Mouse (Mus musculus) gastrocnemius, postnatal 25 days (tissue): ENCODE data around the gene Hivep3. TPM values are rescaled to one million over a fixed set of nuclear protein-coding genes. Genes with fewer than 3 reads are reported as not detected.
A peak's percentile ranks its signal among the peaks of the same experiment; 100 is the strongest.

Experiments
- DNase-seq: peaks from one replicate; pipeline ENCODE4 v3.0.0; 2022
- total RNA-seq, 2 experiments: library from RNA; stranded (reverse); gene quantifications; 1 replicate in 1 of 2; 2 replicates in 1 of 2; pipeline ENCODE4 v1.2.3; 2021

Gene Hivep3
- total RNA-seq, 2 experiments from 2014 or later: 2.4 TPM

DNA sequence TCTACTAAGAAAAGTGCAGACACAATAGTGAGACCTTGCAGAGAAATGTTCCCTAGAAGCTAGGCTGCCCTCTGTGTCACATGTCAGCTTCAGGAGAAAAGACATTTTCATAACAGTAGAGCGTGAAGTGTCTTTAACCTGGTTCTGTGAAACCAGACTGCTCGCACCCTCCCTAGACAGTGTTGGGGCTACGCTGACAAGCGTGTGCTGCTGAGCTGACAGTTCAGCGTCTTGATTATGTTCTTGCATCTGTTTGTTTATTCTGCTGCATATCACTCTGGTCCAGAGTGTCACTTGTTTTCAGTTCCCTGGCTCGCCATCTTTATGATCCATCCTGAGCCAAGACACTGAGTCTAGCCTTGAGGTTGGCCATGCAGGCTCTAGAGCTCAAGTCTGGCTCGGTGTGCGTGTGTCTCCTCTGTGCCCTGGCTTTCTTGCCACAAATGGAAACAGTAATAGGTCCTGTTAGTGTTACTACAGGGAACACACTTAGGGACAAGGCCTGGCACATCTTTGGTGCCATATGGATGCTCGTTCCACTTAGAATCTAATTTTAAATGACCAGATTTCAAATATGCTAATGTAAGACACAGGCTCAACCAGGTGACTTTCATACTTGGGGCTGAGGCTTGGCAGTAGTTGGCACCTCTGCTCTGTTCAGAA, 28.0 kb downstream of the Hivep3 start:
- no peak for DNase-seq

DNA sequence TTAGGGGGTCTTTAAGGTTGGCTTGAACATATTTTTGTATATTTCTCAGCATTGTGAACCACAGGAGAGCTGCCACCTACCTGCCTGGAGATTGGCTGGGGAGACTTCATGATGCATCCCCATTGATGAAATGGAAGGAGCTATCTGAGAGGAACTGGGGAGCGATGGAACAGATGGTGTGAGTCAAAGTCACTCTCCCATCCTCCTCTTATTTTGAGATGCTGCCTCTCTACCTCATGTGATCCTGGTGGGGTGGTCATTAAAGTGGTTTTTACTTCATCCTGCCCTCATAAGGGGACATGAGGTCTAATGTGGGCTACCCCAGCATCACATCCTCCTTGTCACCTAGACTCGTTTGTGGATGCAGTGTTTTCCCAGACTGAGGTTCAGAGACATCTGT, 28.6 kb downstream of the Hivep3 start:
- DNase-seq: no peak

DNA sequence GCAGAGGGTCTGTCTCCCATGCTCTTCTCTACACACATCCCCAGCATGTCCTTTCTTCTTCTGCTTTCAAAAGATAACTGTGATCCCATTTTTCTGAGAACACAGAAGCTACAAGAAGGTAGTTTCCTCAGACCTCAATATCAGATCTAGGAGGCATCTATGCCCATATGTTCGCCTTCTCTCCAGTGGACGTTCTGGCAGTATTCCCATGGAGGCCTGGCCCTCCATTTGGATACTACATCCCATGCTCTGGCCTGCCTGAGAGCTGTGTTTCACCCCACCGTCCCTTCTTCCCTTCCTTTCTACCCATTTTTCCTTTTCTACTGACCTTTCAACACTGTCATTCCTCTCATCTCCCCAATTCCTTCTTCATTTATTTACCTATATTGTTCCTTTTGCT, 34.5 kb downstream of the Hivep3 start:
- no peak for DNase-seq

DNA sequence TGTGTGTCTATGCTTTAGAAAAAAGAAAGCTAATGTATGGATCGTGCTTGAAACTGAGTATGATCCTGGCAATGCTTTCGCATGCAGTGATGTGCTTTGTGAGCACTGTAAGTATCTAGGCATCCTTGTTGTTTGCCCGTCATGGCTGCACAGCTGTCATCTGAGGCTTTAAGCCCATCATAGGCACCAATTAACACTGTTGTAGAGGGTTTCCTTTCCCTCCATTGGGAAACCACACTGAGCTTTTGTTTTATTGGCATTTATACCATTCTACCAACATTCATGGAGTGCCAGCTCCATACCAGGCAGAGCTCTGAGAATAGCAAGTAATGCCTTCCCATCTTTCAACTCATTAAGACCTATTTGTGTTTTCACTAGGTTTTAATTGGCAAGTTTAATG, 42.3 kb downstream of the Hivep3 start:
- DNase-seq: no peak

DNA sequence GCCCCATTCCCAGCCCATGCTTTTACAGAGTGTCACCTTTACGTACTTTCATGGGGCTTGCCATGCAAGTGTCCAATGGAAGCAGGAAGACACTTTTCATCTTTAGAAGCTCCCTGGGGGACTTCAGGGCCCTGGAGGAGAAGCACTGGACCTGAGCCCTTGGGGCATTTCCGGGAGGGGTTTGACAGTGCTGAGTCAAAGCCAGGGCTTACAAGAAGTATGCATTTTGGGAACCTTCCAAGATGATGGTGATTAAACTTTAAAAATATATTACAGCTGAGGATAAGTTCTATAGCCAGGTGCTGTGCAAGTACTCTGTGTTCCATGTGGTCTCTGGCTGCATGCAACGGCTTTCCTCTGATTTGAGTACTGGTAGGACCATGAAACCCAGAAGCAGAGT, 43.6 kb downstream of the Hivep3 start:
- no peak for DNase-seq

DNA sequence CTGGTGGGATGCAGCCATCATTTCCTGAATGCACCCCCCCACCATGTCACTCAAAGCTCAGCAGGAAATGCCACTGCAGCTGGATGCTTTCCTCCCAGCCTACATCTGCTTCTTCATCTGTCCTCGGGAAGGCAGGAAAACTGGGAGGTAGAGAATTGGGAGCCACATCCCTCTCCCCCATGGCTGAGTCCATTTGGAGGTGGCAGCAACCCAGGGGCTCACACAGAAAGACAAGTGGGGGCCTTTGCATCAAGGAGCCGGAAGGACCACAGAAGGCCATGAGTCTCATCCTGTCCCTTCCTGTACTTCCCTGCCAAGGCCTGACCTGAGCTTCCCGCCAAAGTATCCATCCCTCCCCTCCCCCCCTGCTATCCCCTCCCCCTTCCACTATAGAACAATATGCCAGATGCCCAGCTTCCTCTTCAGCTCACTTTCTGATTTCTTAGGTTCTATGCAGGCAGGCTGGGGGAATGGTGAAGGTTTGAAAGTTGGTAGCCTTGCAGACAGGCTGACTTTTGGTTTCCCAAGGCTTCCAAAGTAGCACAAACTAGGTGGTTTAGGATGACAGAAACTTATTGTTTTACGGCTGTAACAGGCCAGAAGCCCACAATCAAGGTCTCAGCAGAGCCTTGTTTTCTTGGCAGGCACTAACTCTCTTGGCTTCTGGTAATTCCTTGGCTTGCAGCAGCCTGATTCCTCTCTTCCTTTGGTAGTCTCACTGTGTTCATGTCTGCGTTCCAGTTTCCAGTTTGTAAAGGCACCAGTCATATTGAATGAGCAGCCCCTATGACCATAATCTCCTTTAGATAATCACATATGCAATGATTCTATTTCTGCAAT, 46.2 kb downstream of the Hivep3 start:
- peak; percentile 40 for DNase-seq

DNA sequence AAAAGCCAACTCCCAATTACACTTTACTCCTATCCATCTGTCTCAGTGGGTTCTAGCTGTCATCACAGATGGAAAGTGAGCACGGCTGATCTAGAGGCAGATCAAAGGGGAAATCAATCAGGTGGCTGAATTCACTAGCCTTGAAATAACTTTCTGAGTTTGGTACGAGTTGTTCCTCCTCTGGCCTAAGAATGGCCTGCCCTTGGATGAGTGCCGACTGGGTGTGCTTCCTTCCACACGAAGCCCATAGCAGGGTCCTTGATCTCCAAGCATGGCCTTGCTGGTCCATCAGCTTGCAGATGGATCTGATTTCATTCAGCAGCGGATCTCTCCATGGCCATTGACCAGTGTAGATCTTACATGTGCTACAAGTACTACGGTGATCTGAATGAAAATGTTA, 47.3 kb downstream of the Hivep3 start:
- no peak for DNase-seq

DNA sequence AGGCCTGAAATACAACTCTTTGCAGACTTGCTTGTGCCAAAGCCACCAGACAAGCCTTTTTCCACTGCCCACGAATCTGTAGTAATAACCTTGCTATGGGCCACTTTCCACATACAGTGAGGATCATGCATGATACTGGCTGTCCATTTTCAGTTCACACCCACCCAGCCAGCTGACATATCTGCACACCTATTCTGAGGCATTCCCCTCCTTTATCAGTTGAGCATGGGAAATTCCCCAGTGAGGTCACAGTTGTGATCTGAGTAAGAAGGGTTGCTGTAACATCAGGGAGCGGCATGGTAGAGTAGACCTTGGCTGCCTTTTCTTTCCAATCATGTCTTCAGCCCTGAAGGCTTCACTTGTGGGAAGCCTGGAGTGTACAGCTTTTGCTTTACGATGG, 51.4 kb downstream of the Hivep3 start:
- DNase-seq: no peak

DNA sequence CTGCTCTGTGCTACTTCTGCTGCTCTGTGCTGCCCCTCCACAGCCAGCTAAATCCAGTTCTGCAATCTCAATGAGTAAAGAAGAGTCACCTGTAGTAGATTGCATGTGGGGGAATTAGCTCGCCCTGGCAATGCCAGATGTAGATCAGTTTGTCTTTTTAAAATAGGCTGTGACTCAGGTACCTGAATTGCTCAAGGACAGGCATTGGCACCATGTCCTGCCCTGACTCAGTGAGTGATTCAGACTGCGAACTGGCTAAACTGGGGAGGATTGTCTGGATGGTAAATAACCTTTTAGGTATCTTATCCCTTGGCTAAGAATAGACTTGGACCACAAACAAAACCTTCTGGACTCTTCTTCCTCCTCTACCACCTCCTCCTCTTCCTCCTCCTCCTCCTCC, 52.7 kb downstream of the Hivep3 start:
- peak; percentile 10 for DNase-seq

DNA sequence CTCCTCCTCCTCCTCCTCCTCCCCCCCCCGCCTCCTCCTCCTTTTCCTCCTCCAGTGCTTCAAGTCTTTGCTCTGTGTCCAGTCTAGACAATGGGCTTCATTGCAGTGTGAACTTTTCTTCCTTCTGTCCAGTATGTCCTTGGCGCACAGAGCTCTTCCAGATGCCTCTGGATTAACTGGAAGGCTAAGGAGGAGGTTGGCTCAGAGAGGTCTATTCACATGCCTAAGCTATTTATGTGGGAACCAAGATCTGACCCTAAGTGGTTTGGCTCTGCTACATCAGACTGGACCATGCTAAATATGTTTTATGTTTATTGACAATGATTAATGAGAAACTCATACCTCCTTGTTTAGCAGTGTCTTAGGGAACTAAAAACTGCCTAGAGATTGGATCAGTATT, 53.1 kb downstream of the Hivep3 start:
- peak; percentile 21 for DNase-seq

DNA sequence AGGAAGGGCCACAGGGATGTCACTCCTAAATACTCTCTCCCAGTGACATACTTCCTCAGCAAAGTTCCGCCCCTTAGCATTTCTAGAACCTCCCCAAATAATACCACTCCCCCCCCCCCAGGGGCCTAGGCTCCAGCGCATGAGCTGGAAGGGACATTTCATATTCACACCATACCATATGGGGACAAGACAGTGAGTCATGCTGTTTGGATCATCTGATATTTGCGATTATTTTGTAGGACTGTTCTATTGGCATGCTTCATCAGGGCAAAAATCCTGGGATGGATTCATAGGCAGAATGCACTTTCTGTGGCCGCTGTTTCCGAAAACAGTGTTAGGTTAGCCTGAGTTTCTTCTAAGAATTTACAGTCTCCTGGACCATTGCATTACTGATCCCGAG, 55.2 kb downstream of the Hivep3 start:
- DNase-seq: no peak

DNA sequence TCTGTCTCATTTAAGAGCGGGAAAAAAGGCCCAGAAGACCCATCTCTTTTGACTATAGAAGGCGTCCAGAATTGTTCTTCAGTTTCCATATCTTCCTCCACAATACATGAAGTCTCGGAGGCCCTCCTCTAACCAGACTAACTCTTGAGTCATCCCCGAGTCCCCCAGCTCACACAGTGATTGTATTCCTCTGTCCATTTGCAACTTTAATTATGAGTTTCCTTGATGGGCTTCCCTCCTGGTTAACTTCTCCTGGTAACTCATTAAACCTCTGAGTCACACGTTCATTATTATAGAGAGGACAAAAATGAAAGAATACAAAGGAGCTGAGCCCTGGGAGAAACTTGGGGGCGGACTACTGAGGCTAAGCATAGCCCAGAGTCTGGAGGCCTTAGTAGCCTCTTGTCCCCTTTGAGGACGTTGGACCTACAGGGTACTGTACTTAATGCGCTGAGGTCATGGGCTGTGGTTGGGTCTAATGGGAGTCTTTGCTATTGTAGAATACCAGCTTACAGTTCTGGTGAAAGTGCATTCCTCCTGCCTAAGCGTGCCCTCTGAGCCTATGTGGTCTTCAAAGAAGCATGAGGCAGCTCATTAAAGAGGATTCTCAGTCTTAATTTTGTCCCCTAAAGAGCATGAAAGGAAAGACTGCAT, 56.0 kb downstream of the Hivep3 start:
- DNase-seq: no peak

DNA sequence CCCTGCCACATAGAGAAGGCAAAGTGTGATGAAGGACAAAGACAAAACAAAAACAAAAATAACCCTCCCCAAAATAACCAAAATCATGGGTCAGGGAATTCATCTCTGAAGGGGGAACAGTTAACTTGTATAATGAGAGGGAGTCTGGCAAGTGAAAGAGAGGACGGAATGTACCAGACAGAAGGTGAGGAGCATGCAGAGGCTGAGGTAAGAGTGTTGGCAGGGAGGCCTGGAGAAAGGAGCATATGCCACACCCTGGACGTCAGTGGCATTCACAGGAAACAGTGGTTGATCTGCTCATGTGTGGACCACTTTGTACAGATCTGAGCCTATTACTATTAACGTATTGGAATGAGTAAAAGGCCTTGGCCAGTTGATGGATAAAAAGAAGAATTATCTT, 65.3 kb downstream of the Hivep3 start:
- DNase-seq: no peak

DNA sequence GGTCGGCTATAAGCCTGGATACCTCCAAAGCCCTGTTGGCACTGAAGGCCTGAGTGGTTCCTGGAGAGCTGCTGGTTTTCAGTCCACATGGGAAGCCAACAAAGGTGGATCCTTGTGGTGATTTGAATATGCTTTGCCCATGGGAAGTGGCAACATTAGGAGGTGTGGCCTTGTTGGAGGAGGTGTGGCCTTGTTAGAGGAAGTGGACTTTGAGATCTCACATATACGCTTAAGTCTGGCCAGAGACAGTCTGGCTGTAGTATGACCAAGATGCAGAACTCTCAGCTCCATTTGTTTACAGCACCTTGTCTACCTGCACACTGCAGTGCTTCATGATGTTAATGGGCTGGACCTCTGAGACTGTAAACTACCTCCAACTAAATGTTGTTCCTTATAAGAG, 73.0 kb downstream of the Hivep3 start:
- no peak for DNase-seq

DNA sequence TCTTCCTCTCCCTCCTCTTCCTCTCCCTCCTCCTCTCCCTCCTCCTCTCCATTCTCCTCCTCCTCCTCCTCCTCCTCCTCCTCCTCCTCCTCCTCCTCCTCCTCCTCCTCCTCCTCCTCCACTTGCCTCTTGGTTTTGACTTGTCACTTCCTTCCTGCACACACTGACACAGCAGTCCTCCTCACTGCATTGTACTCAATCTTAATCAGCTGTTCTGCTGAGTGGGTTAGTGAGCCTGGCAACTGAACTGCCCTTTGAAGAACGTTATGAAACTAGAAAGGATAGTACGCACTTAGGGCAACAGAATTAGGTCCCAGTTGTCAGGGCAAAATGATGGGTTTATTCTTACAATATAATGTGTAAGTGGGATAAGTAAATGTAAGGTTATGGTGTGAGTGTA, 73.8 kb downstream of the Hivep3 start:
- no peak for DNase-seq

DNA sequence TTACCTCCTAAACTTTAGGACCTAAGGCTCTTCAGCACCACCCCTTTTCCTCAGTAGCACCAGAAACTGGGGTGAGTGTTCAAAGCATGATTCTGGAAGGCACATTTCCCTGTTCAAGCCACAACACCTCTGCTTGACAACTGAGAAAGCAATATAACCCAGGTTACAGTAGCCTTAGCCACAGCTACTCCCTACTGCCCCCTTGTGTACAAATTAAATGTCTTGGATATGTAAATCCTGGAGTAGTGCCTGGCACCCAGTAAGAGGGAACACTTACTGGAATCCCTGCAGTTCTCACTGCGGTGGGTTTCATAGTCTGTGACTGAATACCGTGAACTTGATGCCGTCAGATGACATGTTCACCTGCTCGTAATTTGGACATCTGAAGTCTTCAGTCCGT, 75.7 kb downstream of the Hivep3 start:
- no peak for DNase-seq

DNA sequence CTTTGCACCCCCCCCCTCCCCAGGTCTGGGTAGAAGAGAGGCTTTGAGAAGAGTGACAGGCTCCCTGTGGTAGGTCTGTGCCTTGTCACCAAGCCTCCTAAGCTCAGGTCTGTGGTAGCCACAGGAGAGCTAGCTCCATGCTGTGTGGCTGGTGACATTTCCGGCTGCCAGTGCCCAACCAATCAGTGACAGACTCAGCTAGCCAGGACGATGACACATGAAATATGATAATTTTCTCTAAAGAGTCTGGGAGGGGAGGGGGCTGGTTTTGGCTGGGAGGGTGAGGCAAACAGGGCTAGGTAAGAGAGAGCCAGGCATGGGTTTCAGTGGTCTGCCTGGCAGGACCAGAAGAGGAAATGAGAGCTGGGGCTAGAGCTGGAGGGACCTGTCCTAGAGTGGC, 79.2 kb downstream of the Hivep3 start:
- DNase-seq: no peak

DNA sequence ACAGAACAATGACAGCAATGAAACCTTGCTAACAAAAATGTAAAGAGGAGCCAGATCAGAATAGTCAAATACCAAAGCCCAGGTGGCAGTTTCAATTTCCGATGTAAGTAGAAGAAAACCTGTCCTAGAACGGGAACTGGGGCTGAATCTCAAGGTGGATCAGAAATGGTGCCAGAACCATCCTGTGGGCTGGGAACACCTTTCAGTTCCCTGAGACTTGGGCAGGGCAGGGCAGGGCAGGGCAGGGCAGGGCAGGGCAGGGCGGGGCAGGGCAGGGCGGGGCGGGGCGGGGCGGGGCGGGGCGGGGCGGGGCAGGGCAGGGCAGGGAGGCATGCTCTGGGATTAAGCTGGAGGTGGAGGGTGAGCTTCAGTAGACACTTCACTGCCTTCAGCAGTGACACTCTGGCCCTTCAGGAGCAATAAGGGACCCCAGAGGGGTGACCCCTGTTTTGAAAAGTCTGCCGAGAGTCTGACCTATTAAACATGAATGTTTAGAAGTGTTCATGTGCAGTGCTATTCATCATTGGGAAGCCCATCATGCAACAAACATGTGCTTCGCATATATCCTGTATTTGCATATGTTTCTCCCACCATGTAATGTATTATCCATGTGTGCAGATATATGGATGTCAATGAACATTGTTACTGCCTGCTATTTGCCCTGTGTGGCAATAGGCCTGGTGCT, 80.1 kb downstream of the Hivep3 start:
- no peak for DNase-seq

DNA sequence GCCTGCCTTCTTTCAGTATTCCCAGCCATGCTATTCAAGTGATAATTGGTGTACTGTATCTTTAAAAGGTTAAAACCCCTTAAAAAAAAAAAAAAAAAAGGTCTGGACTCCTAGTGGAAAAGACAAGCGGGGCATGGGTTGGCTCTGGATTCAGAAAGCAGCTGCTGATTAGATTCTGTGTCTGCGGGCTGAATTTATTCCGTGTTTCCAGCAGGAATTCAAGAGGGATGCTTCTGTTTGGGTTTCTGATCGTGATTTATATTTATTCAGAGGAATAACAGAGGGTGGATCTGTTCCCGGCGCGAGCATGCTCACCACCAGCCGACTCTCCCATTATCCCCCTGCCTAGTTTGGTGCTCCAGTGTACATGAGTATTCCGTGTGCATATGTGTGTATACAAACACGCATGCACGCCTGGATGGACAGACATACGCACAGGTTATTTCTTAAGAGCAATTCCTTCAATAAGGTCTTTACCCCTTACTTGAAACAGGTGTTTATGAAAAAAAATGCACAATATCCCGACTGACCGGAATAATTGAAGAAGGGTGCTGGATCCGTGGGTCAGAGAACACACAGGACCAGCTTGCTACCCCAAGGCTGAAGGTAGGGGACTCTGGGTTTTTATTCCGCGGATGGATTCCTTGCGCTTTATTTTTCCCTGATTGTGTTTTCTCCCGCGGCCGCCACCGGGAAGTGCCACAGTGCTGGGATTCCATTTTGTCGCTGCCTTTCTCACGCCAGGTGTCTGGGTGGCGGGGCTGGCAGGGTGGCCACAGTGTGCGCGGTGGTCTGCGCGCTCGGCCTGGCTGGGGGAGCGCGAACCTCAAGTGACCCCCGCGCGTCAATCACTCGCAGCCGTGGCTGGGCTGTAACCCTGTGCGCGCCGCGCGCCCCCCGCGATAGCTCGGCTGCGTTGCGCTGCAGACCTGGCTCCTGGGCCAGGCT, 80.9 kb downstream of the Hivep3 start:
- DNase-seq: no peak

DNA sequence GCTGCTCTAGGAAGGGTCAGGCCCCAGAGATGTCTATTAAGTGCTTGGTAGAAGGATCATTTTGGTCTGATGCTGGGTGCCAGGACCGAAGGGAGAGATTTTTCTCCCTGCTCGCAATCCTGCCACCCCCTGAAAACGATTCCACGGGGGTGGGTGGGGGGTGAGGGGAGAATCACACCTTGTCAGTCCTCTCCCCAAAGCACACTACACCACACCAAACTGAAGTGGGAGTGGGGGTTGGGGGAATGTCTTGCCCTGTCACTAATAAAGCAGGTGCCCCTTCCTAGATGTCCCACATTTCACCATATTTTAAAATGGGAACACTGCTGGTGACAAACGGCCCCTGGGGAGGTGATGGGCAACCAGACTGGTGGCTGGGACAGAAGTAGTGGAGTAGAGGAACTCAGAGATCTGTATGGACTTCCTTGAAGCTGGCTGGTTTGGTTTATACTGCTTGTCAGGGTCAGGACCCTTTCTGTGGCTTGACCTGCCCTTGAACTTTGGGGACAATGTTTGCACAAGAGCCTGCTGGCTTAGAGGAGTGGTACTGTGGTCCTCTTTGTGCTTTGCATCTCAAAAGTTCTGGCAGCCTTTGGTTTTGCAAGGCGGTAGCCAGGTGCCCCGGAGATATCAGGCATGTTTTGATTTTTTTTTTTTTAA, 81.7 kb downstream of the Hivep3 start:
- no peak for DNase-seq

DNA sequence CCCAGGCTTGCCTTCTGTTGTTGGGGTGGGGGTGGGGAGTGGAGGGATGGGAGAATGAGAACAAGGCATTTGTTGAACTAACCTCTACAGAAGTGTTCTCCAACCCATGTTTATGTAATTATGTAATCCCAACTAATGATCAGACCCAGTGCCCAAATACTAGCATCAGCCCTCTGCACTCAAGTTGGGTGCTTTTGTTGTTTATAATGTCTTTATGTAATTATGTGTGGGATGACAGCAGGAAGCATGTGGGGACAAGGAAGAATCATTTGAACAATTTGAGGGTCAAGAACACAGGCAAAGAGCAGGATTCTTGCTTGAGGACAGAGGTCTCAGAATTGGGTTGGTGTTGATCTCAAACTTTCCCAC, 82.2 kb downstream of the Hivep3 start:
- no peak for DNase-seq
